Mouse (Mus musculus): ENCODE measurements at regions not wholly inside any gene's neighbourhood (a gene's known extent, or its start where the extent isn't known, plus 50 kb on each side); places are given as distances from the start of the nearest gene placed in this dataset.

DNA sequence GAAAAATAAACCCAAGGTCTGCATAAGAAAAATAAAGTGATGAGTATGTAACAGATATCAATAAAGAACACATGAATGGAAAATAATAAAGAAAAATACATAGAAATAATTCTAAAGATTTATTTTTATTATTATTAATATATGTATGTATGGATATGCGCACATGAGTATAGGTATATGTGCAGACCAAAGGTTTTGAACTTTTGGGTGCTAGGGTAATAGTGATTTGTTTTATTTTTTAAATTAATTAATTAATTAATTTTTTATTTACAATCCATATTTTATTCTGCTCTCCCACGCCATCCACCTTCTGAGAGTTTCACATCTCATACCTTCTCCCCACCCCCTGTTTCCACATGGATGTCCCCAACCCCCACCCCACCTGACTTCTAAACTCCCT lies 105.8 kb upstream of the Gm5152 start:
- no peak overlapping the region for H3K4me3 ChIP-seq (ENCODE audit: low read depth, low read length)
- H3K36me3 ChIP-seq (ENCODE audit: control insufficient read depth, insufficient read depth, low read length): no peaks in the 10 kb centered on the region
- WGBS (ENCODE audit: insufficient replicate concordance): 77% methylated on average over 2 of the region's 2 CpGs
- ATAC-seq (replicated peaks; ENCODE audit: insufficient number of reproducible peaks, low FRiP score, low TSS enrichment): 0 out of 2 replicates have a peak, but pooled peaks have one; percentile 39
- H3K9ac ChIP-seq (ENCODE audit: low read depth, low read length): no peak overlapping the region
- H3K27ac ChIP-seq (ENCODE audit: low read depth, low read length): no peak overlapping the region
- H3K27me3 ChIP-seq (ENCODE audit: control insufficient read depth, insufficient read depth, low read length): no peaks in the 10 kb centered on the region
- H3K4me1 ChIP-seq (ENCODE audit: control insufficient read depth, insufficient read depth, low read length): no peaks in the 10 kb centered on the region
- no peak overlapping the region for H3K4me2 ChIP-seq
- H3K9me3 ChIP-seq (replicated peaks; ENCODE audit: control insufficient read depth, low read length): no peaks in the 10 kb centered on the region

DNA sequence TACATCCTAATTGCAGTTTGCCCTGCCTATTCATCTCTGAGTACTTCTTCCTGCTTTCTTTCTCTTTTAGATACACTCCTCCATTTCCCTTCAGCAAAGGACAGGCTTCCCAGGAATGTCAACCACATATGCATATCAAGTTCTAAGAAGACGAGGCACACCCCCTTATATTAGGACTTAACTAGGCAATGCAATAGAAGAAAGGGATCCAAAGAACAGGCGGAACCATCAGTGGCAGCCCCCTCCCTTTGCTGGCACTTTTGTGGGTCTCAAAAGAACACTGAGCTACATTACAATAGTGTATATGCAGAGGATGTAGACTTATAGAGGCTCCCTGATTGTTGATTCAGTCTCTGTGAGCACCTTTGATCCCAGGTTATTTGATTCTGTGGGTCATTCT lies 74.3 kb upstream of the Gm5152 start:
- no peaks in the 10 kb centered on the region for H3K4me1 ChIP-seq (ENCODE audit: control insufficient read depth, insufficient read depth, low read length)
- no peak overlapping the region for H3K4me2 ChIP-seq
- no peak for ATAC-seq (replicated peaks; ENCODE audit: insufficient number of reproducible peaks, low FRiP score, low TSS enrichment)
- no peaks in the 10 kb centered on the region for H3K27me3 ChIP-seq (ENCODE audit: control insufficient read depth, insufficient read depth, low read length)
- no peak overlapping the region for H3K27ac ChIP-seq (ENCODE audit: low read depth, low read length)
- no peak overlapping the region for H3K9ac ChIP-seq (ENCODE audit: low read depth, low read length)
- no peak overlapping the region for H3K4me3 ChIP-seq (ENCODE audit: low read depth, low read length)
- WGBS (ENCODE audit: insufficient replicate concordance): 74% methylated on average over 2 of the region's 2 CpGs
- no peaks in the 10 kb centered on the region for H3K9me3 ChIP-seq (replicated peaks; ENCODE audit: control insufficient read depth, low read length)
- H3K36me3 ChIP-seq (ENCODE audit: control insufficient read depth, insufficient read depth, low read length): no peaks in the 10 kb centered on the region

Data from heart, embryonic 11.5 days (tissue).